Mouse (Mus musculus) midbrain, embryonic 11.5 days (tissue): ENCODE data around the gene Fam198a. TPM values are rescaled to one million over a fixed set of nuclear protein-coding genes. Genes with fewer than 3 reads are reported as not detected.

Experiments used
- ATAC-seq: fragments of 200-750 bp; cut with Nextera tagmentation; 2 replicates; pipeline ENCODE4 v1.8.0; 2017; ENCODE audit warnings: moderate TSS enrichment, moderate library complexity; ENCODE audit not compliant: low FRiP score
- DNase-seq: peaks from one replicate; pipeline ENCODE4 v3.0.0; 2015; ENCODE audit warnings: low spot score; ENCODE audit errors: missing footprints
- H3K27ac ChIP-seq: fragments of 300-500 bp; sonication (generic); 2 replicates; pipeline ENCODE4 v1.5.1; 2014; ENCODE audit warnings: low read depth, low read length
- H3K27me3 ChIP-seq: fragments of 300-500 bp; sonication (generic); 2 replicates; pipeline ENCODE4 v1.6.1; 2014; ENCODE audit warnings: mild to moderate bottlenecking, low read length, moderate library complexity, mixed read lengths; ENCODE audit not compliant: control insufficient read depth, insufficient read depth
- H3K36me3 ChIP-seq: fragments of 300-500 bp; sonication (generic); 2 replicates; pipeline ENCODE4 v1.6.1; 2014; ENCODE audit warnings: mild to moderate bottlenecking, low read length, moderate library complexity, mixed read lengths; ENCODE audit not compliant: control insufficient read depth, insufficient read depth
- H3K4me1 ChIP-seq: fragments of 300-500 bp; sonication (generic); 2 replicates; pipeline ENCODE4 v1.6.1; 2014; ENCODE audit warnings: low read length; ENCODE audit not compliant: control insufficient read depth, insufficient read depth
- H3K4me2 ChIP-seq: fragments of 300-500 bp; sonication (generic); 2 replicates; pipeline ENCODE4 v1.6.1; 2014; ENCODE audit warnings: mild to moderate bottlenecking, moderate library complexity
- H3K4me3 ChIP-seq: fragments of 300-500 bp; sonication (generic); 2 replicates; pipeline ENCODE4 v1.5.1; 2014; ENCODE audit warnings: low read depth, low read length
- H3K9ac ChIP-seq: fragments of 300-500 bp; sonication (generic); 2 replicates; pipeline ENCODE4 v1.6.1; 2014; ENCODE audit warnings: low read length
- H3K9me3 ChIP-seq: fragments of 300-500 bp; sonication (generic); 2 replicates; pipeline ENCODE4 v1.6.1; 2016; ENCODE audit warnings: low read length; ENCODE audit not compliant: control insufficient read depth
- WGBS: fragments of 180-500 bp; shearing (Covaris S2); extraction: QIAGEN DNeasy Blood & Tissue Kit; methylation state at CpG from one replicate; pipeline ENCODE4 v1.1.7; 2014; 5-methylcytosine and 5-hydroxymethylcytosine counted together
- polyA plus RNA-seq: library from polyadenylated mRNA; unstranded; fragments of >200 nt; fragmentation: Nextera tagmentation; extraction: Ambion mirVana; gene quantifications from 2 replicates; pipeline ENCODE4 v1.2.1, GENCODE M21; 2014

The Fam198a gene
- polyA plus RNA-seq, 1 experiment from 2014 or later, result 0.52 TPM

GRCm38 (mm10) chr9:121968258-121968657, 17.5 kb downstream of the Fam198a start:
- H3K27ac ChIP-seq, result no peak overlapping the region
- no peak for ATAC-seq
- H3K27me3 ChIP-seq, result no peaks in the 10 kb centered on the region
- 87% methylated on average over 5 of the region's 5 CpGs for whole genome bisulfite sequencing
- DNase-seq, result no peak
- H3K36me3 ChIP-seq, result no peaks in the 10 kb centered on the region
- H3K4me3 ChIP-seq, result no peak overlapping the region
- H3K4me2 ChIP-seq, result no peak overlapping the region
- H3K4me1 ChIP-seq, result no peaks in the 10 kb centered on the region
- no peaks in the 10 kb centered on the region for H3K9me3 ChIP-seq
- H3K9ac ChIP-seq, result no peak overlapping the region

GRCm38 (mm10) chr9:121969841-121970381, 19.1 kb downstream of the Fam198a start:
- H3K4me1 ChIP-seq, result no peaks in the 10 kb centered on the region
- WGBS, result 66% methylated on average over 5 of the region's 5 CpGs
- no peak overlapping the region for H3K4me3 ChIP-seq
- H3K27ac ChIP-seq, result no peak overlapping the region
- H3K36me3 ChIP-seq, result no peaks in the 10 kb centered on the region
- H3K4me2 ChIP-seq, result no peak overlapping the region
- no peaks in the 10 kb centered on the region for H3K27me3 ChIP-seq
- no peaks in the 10 kb centered on the region for H3K9me3 ChIP-seq
- ATAC-seq, result no peak
- DNase-seq, result peak; percentile 41
- no peak overlapping the region for H3K9ac ChIP-seq

GRCm38 (mm10) chr9:121973207-121973606, 22.4 kb downstream of the Fam198a start:
- ATAC-seq, result no peak
- H3K27me3 ChIP-seq, result no peaks in the 10 kb centered on the region
- 65% methylated on average over 1 of the region's 1 CpGs for WGBS
- H3K9ac ChIP-seq, result no peak overlapping the region
- DNase-seq, result peak; percentile 28
- no peak overlapping the region for H3K27ac ChIP-seq
- no peaks in the 10 kb centered on the region for H3K9me3 ChIP-seq
- no peak overlapping the region for H3K4me3 ChIP-seq
- H3K36me3 ChIP-seq, result no peaks in the 10 kb centered on the region
- H3K4me1 ChIP-seq, result no peaks in the 10 kb centered on the region
- H3K4me2 ChIP-seq, result no peak overlapping the region

GRCm38 (mm10) chr9:121974141-121974986, 23.6 kb downstream of the Fam198a start:
- no peaks in the 10 kb centered on the region for H3K9me3 ChIP-seq
- H3K4me1 ChIP-seq, result no peaks in the 10 kb centered on the region
- H3K27me3 ChIP-seq, result no peaks in the 10 kb centered on the region
- no peaks in the 10 kb centered on the region for H3K36me3 ChIP-seq
- H3K9ac ChIP-seq, result no peak overlapping the region
- DNase-seq, result peak; percentile 47
- no peak overlapping the region for H3K4me3 ChIP-seq
- H3K27ac ChIP-seq, result no peak overlapping the region
- WGBS, result 89% methylated on average over 12 of the region's 12 CpGs
- no peak for ATAC-seq
- H3K4me2 ChIP-seq, result no peak overlapping the region

GRCm38 (mm10) chr9:121975321-121975720, 24.5 kb downstream of the Fam198a start:
- no peak overlapping the region for H3K9ac ChIP-seq
- 78% methylated on average over 2 of the region's 2 CpGs for WGBS
- no peak for ATAC-seq

GRCm38 (mm10) chr9:121981046-121981445, 30.3 kb downstream of the Fam198a start:
- no peaks in the 10 kb centered on the region for H3K4me1 ChIP-seq
- H3K36me3 ChIP-seq, result no peaks in the 10 kb centered on the region; the same call in 1 of the 2 replicates
- H3K9me3 ChIP-seq, result no peaks in the 10 kb centered on the region
- no peak overlapping the region for H3K9ac ChIP-seq
- ATAC-seq (no peak), DNase-seq (no peak)
- no peak overlapping the region for H3K4me2 ChIP-seq
- H3K27me3 ChIP-seq, result no peaks in the 10 kb centered on the region
- no peak overlapping the region for H3K4me3 ChIP-seq
- H3K27ac ChIP-seq, result no peak overlapping the region
- 89% methylated on average over 9 of the region's 9 CpGs for WGBS

More at GRCm38 (mm10) chr9:121975321-121975720, 24.5 kb downstream of the Fam198a start:
- Histone ChIP-seq H3K36me3 (no peaks in the 10 kb centered on the region), H3K4me2 (no peak overlapping the region), H3K9me3 (no peaks in the 10 kb centered on the region), H3K4me3 (no peak overlapping the region), H3K4me1 (no peaks in the 10 kb centered on the region), H3K27ac (no peak overlapping the region), H3K27me3 (no peaks in the 10 kb centered on the region)
- peak; percentile 53 for DNase-seq

- no peaks in the 10 kb centered on the region; the same call in 1 of the 2 replicates for H3K36me3 ChIP-seq
- no peak overlapping the region for H3K4me2 ChIP-seq
- DNase-seq (peak; percentile 61), ATAC-seq (no peak)
- 87% methylated on average over 10 of the region's 10 CpGs for WGBS
- H3K27ac ChIP-seq, result no peak overlapping the region
- no peak overlapping the region for H3K9ac ChIP-seq
- no peak overlapping the region for H3K4me3 ChIP-seq
- no peaks in the 10 kb centered on the region for H3K4me1 ChIP-seq
- no peaks in the 10 kb centered on the region for H3K9me3 ChIP-seq
- no peaks in the 10 kb centered on the region for H3K27me3 ChIP-seq
Observed at GRCm38 (mm10) chr9:121981466-121982105, 30.8 kb downstream of the Fam198a start.

- Histone ChIP-seq H3K9me3 (no peaks in the 10 kb centered on the region), H3K27me3 (no peaks in the 10 kb centered on the region), H3K4me3 (no peak overlapping the region), H3K27ac (no peak overlapping the region), H3K9ac (no peak overlapping the region), H3K36me3 (no peaks in the 10 kb centered on the region; the same call in 1 of the 2 replicates), H3K4me2 (no peak overlapping the region), H3K4me1 (no peaks in the 10 kb centered on the region)
- DNase-seq, result no peak
- ATAC-seq, result no peak
- WGBS, result 96% methylated on average over 22 of the region's 22 CpGs
Observed at GRCm38 (mm10) chr9:121982214-121982613, 31.4 kb downstream of the Fam198a start.

- Histone ChIP-seq H3K4me2 (no peak overlapping the region), H3K27me3 (no peaks in the 10 kb centered on the region), H3K4me1 (no peaks in the 10 kb centered on the region), H3K36me3 (no peaks in the 10 kb centered on the region; the same call in 1 of the 2 replicates), H3K9ac (no peak overlapping the region), H3K9me3 (no peaks in the 10 kb centered on the region), H3K27ac (no peak overlapping the region), H3K4me3 (no peak overlapping the region)
- DNase-seq (peak; percentile 65), ATAC-seq (no peak)
- WGBS, result 92% methylated on average over 15 of the region's 15 CpGs
Observed at GRCm38 (mm10) chr9:121982665-121983064, 31.9 kb downstream of the Fam198a start.
